Mouse (Mus musculus) midbrain, embryonic 11.5 days (tissue): ENCODE data around the gene Zc3h18. TPM values are rescaled to one million over a fixed set of nuclear protein-coding genes. Genes with fewer than 3 reads are reported as not detected.

Experiments
- ATAC-seq: fragments of 200-750 bp; cut with Nextera tagmentation; 2 replicates; pipeline ENCODE4 v1.8.0; 2017; ENCODE audit warnings: moderate TSS enrichment, moderate library complexity; ENCODE audit not compliant: low FRiP score
- DNase-seq: peaks from one replicate; pipeline ENCODE4 v3.0.0; 2015; ENCODE audit warnings: low spot score; ENCODE audit errors: missing footprints
- H3K27ac ChIP-seq: fragments of 300-500 bp; sonication (generic); 2 replicates; pipeline ENCODE4 v1.5.1; 2014; ENCODE audit warnings: low read depth, low read length
- H3K27me3 ChIP-seq: fragments of 300-500 bp; sonication (generic); 2 replicates; pipeline ENCODE4 v1.6.1; 2014; ENCODE audit warnings: mild to moderate bottlenecking, low read length, moderate library complexity, mixed read lengths; ENCODE audit not compliant: control insufficient read depth, insufficient read depth
- H3K36me3 ChIP-seq: fragments of 300-500 bp; sonication (generic); 2 replicates; pipeline ENCODE4 v1.6.1; 2014; ENCODE audit warnings: mild to moderate bottlenecking, low read length, moderate library complexity, mixed read lengths; ENCODE audit not compliant: control insufficient read depth, insufficient read depth
- H3K4me1 ChIP-seq: fragments of 300-500 bp; sonication (generic); 2 replicates; pipeline ENCODE4 v1.6.1; 2014; ENCODE audit warnings: low read length; ENCODE audit not compliant: control insufficient read depth, insufficient read depth
- H3K4me2 ChIP-seq: fragments of 300-500 bp; sonication (generic); 2 replicates; pipeline ENCODE4 v1.6.1; 2014; ENCODE audit warnings: mild to moderate bottlenecking, moderate library complexity
- H3K4me3 ChIP-seq: fragments of 300-500 bp; sonication (generic); 2 replicates; pipeline ENCODE4 v1.5.1; 2014; ENCODE audit warnings: low read depth, low read length
- H3K9ac ChIP-seq: fragments of 300-500 bp; sonication (generic); 2 replicates; pipeline ENCODE4 v1.6.1; 2014; ENCODE audit warnings: low read length
- H3K9me3 ChIP-seq: fragments of 300-500 bp; sonication (generic); 2 replicates; pipeline ENCODE4 v1.6.1; 2016; ENCODE audit warnings: low read length; ENCODE audit not compliant: control insufficient read depth
- WGBS: fragments of 180-500 bp; shearing (Covaris S2); extraction: QIAGEN DNeasy Blood & Tissue Kit; methylation state at CpG from one replicate; pipeline ENCODE4 v1.1.7; 2014; 5-methylcytosine and 5-hydroxymethylcytosine counted together
- polyA plus RNA-seq: library from polyadenylated mRNA; unstranded; fragments of >200 nt; fragmentation: Nextera tagmentation; extraction: Ambion mirVana; gene quantifications from 2 replicates; pipeline ENCODE4 v1.2.1, GENCODE M21; 2014

Zc3h18 gene
- polyA plus RNA-seq, 1 experiment from 2014 or later: 43.7 TPM

DNA sequence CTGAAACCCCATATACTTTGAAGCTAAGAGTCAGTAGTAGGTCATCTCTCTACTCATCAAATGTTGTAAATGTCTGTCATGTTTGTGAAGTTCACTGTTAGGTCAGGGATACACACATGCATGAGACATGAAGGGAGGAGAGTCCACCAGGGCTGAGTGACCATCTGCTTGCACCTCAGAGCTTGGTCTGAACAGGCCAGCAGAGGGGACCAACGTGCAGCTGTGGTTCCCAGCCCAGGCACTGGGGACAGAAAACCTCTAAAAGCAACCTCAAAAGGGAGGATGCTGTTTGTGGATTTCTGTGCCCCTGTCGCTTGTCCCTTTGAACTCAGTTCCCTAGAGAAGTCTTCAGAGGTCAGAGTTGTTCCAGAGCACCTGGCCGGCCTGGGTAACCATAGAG is 68.8 kb downstream of the Zc3h18 start:
- Histone ChIP-seq H3K4me3 (no peak overlapping the region), H3K4me2 (peak overlapping the region; percentile 0; the same call in 1 of the 2 replicates), H3K9ac (no peak overlapping the region), H3K4me1 (peaks cover 8% of the 10 kb centered on the region), H3K9me3 (no peaks in the 10 kb centered on the region), H3K36me3 (no peaks in the 10 kb centered on the region), H3K27ac (no peak overlapping the region), H3K27me3 (no peaks in the 10 kb centered on the region)
- DNase-seq (no peak), ATAC-seq (no peak)
- WGBS: 59% methylated on average over 3 of the region's 3 CpGs

GRCm38 (mm10) chr8:122451161-122451703 is 74.8 kb downstream of the Zc3h18 start:
- no peaks in the 10 kb centered on the region for H3K9me3 ChIP-seq
- WGBS: 82% methylated on average over 7 of the region's 7 CpGs

GRCm38 (mm10) chr8:122452154-122452553 is 75.7 kb downstream of the Zc3h18 start:
- 91% methylated on average over 10 of the region's 10 CpGs for WGBS
- no peak for DNase-seq
- no peak overlapping the region for H3K9ac ChIP-seq

More at GRCm38 (mm10) chr8:122451161-122451703, 74.8 kb downstream of the Zc3h18 start:
- Histone ChIP-seq H3K4me1 (no peaks in the 10 kb centered on the region), H3K36me3 (no peaks in the 10 kb centered on the region), H3K9ac (no peak overlapping the region), H3K27me3 (no peaks in the 10 kb centered on the region), H3K27ac (no peak overlapping the region), H3K4me2 (no peak overlapping the region), H3K4me3 (no peak overlapping the region)
- ATAC-seq (no peak), DNase-seq (no peak)

GRCm38 (mm10) chr8:122454409-122454808 is 78.0 kb downstream of the Zc3h18 start:
- Histone ChIP-seq H3K4me1 (no peaks in the 10 kb centered on the region), H3K9me3 (no peaks in the 10 kb centered on the region), H3K9ac (no peak overlapping the region), H3K4me2 (no peak overlapping the region), H3K27ac (no peak overlapping the region), H3K36me3 (no peaks in the 10 kb centered on the region), H3K4me3 (no peak overlapping the region), H3K27me3 (peaks cover 2% of the 10 kb centered on the region; the same call in 1 of the 2 replicates)
- no peak for DNase-seq
- WGBS: 88% methylated on average over 6 of the region's 6 CpGs
- ATAC-seq: no peak

More at GRCm38 (mm10) chr8:122452154-122452553, 75.7 kb downstream of the Zc3h18 start:
- Histone ChIP-seq H3K4me1 (no peaks in the 10 kb centered on the region), H3K4me3 (no peak overlapping the region), H3K9me3 (no peaks in the 10 kb centered on the region), H3K27me3 (no peaks in the 10 kb centered on the region), H3K27ac (no peak overlapping the region), H3K4me2 (no peak overlapping the region), H3K36me3 (no peaks in the 10 kb centered on the region)
- ATAC-seq: no peak

GRCm38 (mm10) chr8:122457171-122457570 is 80.8 kb downstream of the Zc3h18 start:
- peaks cover 12% of the 10 kb centered on the region for H3K4me1 ChIP-seq
- H3K9me3 ChIP-seq: no peaks in the 10 kb centered on the region
- peaks cover 28% of the 10 kb centered on the region for H3K27me3 ChIP-seq
- H3K27ac ChIP-seq: no peak overlapping the region
- H3K4me2 ChIP-seq: no peak overlapping the region
- H3K9ac ChIP-seq: no peak overlapping the region
- WGBS: 79% methylated on average over 11 of the region's 11 CpGs
- H3K4me3 ChIP-seq: no peak overlapping the region
- DNase-seq (no peak), ATAC-seq (no peak)
- H3K36me3 ChIP-seq: no peaks in the 10 kb centered on the region

- Histone ChIP-seq H3K27ac (no peak overlapping the region), H3K27me3 (peaks cover 28% of the 10 kb centered on the region), H3K9me3 (no peaks in the 10 kb centered on the region), H3K36me3 (no peaks in the 10 kb centered on the region), H3K4me3 (no peak overlapping the region), H3K9ac (no peak overlapping the region), H3K4me1 (peaks cover 12% of the 10 kb centered on the region), H3K4me2 (no peak overlapping the region)
- DNase-seq (no peak), ATAC-seq (no peak)
- WGBS: 55% methylated on average over 6 of the region's 6 CpGs
These were observed 83.0 kb downstream of the Zc3h18 start for GRCm38 (mm10) chr8:122459218-122459900.

GRCm38 (mm10) chr8:122459990-122460389 is 83.6 kb downstream of the Zc3h18 start:
- Histone ChIP-seq H3K27me3 (peaks cover 28% of the 10 kb centered on the region), H3K4me3 (peak overlapping the region; percentile 23; the same call in 1 of the 2 replicates), H3K4me2 (peak overlapping the region; percentile 57), H3K9me3 (no peaks in the 10 kb centered on the region), H3K27ac (no peak overlapping the region), H3K4me1 (peaks cover 12% of the 10 kb centered on the region), H3K36me3 (no peaks in the 10 kb centered on the region), H3K9ac (no peak overlapping the region)
- ATAC-seq: no peak
- WGBS: 30% methylated on average over 7 of the region's 7 CpGs
- DNase-seq: no peak

GRCm38 (mm10) chr8:122460524-122461472 is 84.4 kb downstream of the Zc3h18 start, which contains the start of gene Snai3:
Snai3 (minus strand) TSS chr8:122460733.
- Histone ChIP-seq H3K27ac (no peak within 1 kb of the TSS), H3K4me3 (peak within 1 kb of the TSS; percentile 23), H3K36me3 (no peaks in the 10 kb centered on the region), H3K9ac (peak within 1 kb of the TSS; percentile 40; the same call in 1 of the 2 replicates), H3K27me3 (peaks cover 28% of the 10 kb centered on the region), H3K4me2 (peak within 1 kb of the TSS; percentile 57), H3K9me3 (no peaks in the 10 kb centered on the region), H3K4me1 (peaks cover 12% of the 10 kb centered on the region)
- ATAC-seq (peak; percentile 77; the same call in 1 of the 2 replicates), DNase-seq (peak; percentile 89)
- WGBS: 4% methylated on average over 56 of the region's 56 CpGs
